Mouse (Mus musculus) limb, embryonic 11.5 days (tissue): ENCODE measurements at regions not wholly inside any gene's neighbourhood (a gene's known extent, or its start where the extent isn't known, plus 50 kb on each side); places are given as distances from the start of the nearest gene placed in this dataset.
A peak's percentile ranks its signal among the peaks of the same experiment; 100 is the strongest.
"Not testable (repeated sequence)": the region's sequence is repeated elsewhere in the genome, so short reads cannot be mapped to it uniquely, and the experiment has no call there.

Experiments
- ATAC-seq: fragments of 200-750 bp; cut with Nextera tagmentation; 2 replicates; pipeline ENCODE4 v1.8.0; 2017; ENCODE audit warnings: low read depth; ENCODE audit not compliant: insufficient number of reproducible peaks, low FRiP score, low TSS enrichment
- DNase-seq: peaks from one replicate; pipeline ENCODE4 v3.0.0-alpha.2; 2015; ENCODE audit warnings: low spot score
- H3K27ac ChIP-seq: fragments of 300-500 bp; sonication (generic); replicated peaks from 2 replicates; pipeline ENCODE4 v1.5.1; 2014; ENCODE audit warnings: low read depth, mild to moderate bottlenecking, low read length
- H3K27me3 ChIP-seq: fragments of 300-500 bp; sonication (generic); 2 replicates; pipeline ENCODE4 v1.6.1; 2014; ENCODE audit warnings: mild to moderate bottlenecking, low read length, mixed read lengths; ENCODE audit not compliant: control insufficient read depth, insufficient read depth
- H3K36me3 ChIP-seq: fragments of 300-500 bp; sonication (generic); 2 replicates; pipeline ENCODE4 v1.6.1; 2014; ENCODE audit warnings: mild to moderate bottlenecking, low read length, moderate library complexity, mixed read lengths; ENCODE audit not compliant: control insufficient read depth, insufficient read depth
- H3K4me1 ChIP-seq: fragments of 300-500 bp; sonication (generic); 2 replicates; pipeline ENCODE4 v1.6.1; 2014; ENCODE audit warnings: low read length, mixed read lengths; ENCODE audit not compliant: control insufficient read depth, insufficient read depth
- H3K4me2 ChIP-seq: fragments of 300-500 bp; sonication (generic); 2 replicates; pipeline ENCODE4 v1.6.1; 2014; ENCODE audit warnings: low read depth, mild to moderate bottlenecking, moderate library complexity; ENCODE audit not compliant: severe bottlenecking
- H3K4me3 ChIP-seq: fragments of 300-500 bp; sonication (generic); 2 replicates; pipeline ENCODE4 v1.5.1; 2014; ENCODE audit warnings: low read depth, low read length
- H3K9ac ChIP-seq: fragments of 300-500 bp; sonication (generic); 2 replicates; pipeline ENCODE4 v1.6.1; 2014; ENCODE audit warnings: mild to moderate bottlenecking, low read length
- H3K9me3 ChIP-seq: fragments of 300-500 bp; sonication (generic); 2 replicates; pipeline ENCODE4 v1.6.1; 2016; ENCODE audit warnings: low read length; ENCODE audit not compliant: control insufficient read depth
- WGBS: fragments of 180-500 bp; shearing (Covaris S2); extraction: QIAGEN DNeasy Blood & Tissue Kit; methylation state at CpG from one replicate; pipeline ENCODE4 v1.1.7; 2014; 5-methylcytosine and 5-hydroxymethylcytosine counted together

- H3K27ac ChIP-seq, result no peak overlapping the region
- H3K27me3 ChIP-seq, result no peaks in the 10 kb centered on the region
- H3K9me3 ChIP-seq, result no peaks in the 10 kb centered on the region
- WGBS, result 77% methylated on average over 1 of the region's 1 CpGs
- H3K36me3 ChIP-seq, result no peaks in the 10 kb centered on the region
- H3K9ac ChIP-seq, result no peak overlapping the region
- H3K4me3 ChIP-seq, result no peak overlapping the region
- DNase-seq (no peak), ATAC-seq (no peak)
- no peak overlapping the region for H3K4me2 ChIP-seq
- no peaks in the 10 kb centered on the region for H3K4me1 ChIP-seq
These were observed 217.2 kb downstream of the Tpra1 start for GRCm38 (mm10) chr6:89119241-89119640.

- no peak for DNase-seq
- Histone ChIP-seq H3K27me3 (no peaks in the 10 kb centered on the region), H3K4me2 (no peak overlapping the region), H3K36me3 (no peaks in the 10 kb centered on the region), H3K9me3 (no peaks in the 10 kb centered on the region), H3K4me1 (no peaks in the 10 kb centered on the region), H3K9ac (no peak overlapping the region), H3K27ac (no peak overlapping the region), H3K4me3 (no peak overlapping the region)
- no peak for ATAC-seq
- WGBS, result 59% methylated on average over 4 of the region's 4 CpGs
These were observed 219.1 kb downstream of the Tpra1 start for GRCm38 (mm10) chr6:89121023-89121745.

DNA sequence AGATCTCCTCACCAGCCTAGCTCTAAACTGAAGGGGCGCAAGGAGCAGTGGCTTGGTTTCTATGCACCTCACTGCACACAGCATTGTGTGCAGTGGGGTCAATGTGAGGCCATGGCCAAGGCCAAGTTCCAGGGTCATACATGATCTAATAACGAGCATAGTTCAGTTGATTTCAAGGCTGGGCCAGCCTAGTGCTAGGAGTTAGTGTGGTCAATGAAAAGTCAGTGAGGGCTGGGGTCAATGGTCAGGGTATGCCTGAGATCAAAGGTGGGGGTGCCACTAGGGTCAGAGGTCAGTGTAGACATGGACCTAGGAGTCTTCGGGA is 219.7 kb downstream of the Tpra1 start:
- Histone ChIP-seq H3K4me2 (no peak overlapping the region), H3K27ac (no peak overlapping the region), H3K4me1 (no peaks in the 10 kb centered on the region), H3K9me3 (no peaks in the 10 kb centered on the region), H3K36me3 (no peaks in the 10 kb centered on the region), H3K9ac (no peak overlapping the region), H3K4me3 (no peak overlapping the region), H3K27me3 (no peaks in the 10 kb centered on the region)
- DNase-seq, result no peak
- no peak for ATAC-seq
- WGBS, result 63% methylated on average over 3 of the region's 3 CpGs

DNA sequence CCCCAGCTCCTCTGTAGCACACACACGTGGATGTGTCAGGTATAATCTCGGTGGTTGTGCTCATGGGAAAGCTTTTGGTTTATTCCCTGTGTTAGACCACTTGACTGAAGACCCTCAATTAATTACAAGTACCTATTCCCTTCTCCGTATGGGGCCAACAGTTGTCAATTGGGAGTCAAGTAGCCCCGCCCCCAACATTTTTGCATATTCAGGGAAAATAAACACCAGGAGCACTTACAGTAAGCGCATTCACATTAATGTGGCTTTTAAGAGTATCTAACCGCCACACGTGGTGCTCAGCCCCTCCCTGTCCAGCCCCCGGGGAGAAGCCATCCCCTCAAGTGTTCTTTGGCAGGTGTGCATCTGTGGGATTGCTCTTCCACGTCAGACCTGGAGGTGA is 223.9 kb downstream of the Tpra1 start:
- H3K27ac ChIP-seq, result no peak overlapping the region
- H3K27me3 ChIP-seq, result no peaks in the 10 kb centered on the region
- H3K4me3 ChIP-seq, result no peak overlapping the region
- WGBS, result 46% methylated on average over 9 of the region's 9 CpGs
- H3K9ac ChIP-seq, result no peak overlapping the region
- no peak for DNase-seq
- ATAC-seq, result no peak
- no peaks in the 10 kb centered on the region for H3K4me1 ChIP-seq
- H3K36me3 ChIP-seq, result no peaks in the 10 kb centered on the region
- no peak overlapping the region for H3K4me2 ChIP-seq
- H3K9me3 ChIP-seq, result no peaks in the 10 kb centered on the region

DNA sequence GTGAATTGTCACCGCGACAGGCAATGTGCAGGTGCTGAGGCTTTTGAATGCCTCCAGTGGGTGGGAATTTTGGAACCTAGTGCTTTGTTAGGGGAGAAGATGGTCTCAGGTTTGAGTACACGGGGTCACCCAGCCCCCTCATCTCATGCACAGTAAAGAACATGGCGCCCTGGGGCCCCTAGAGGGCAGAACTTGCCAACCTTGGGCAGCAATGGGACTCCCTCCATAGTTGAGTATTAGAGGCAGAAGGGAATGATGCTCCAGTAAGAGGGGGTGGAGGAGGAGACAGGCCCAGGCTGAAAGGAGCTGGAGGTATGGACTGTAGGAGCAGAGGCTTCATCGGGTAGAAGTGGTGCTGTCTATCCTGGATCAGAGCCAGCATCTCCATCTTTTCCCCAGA is 226.1 kb downstream of the Tpra1 start:
- H3K4me1 ChIP-seq, H3K9ac ChIP-seq, ATAC-seq, H3K4me2 ChIP-seq, H3K4me3 ChIP-seq, H3K27ac ChIP-seq, DNase-seq, H3K36me3 ChIP-seq, H3K9me3 ChIP-seq, H3K27me3 ChIP-seq: not testable (repeated sequence)
- 53% methylated on average over 5 of the region's 5 CpGs for WGBS

GRCm38 (mm10) chr6:89140469-89140868 is 222.0 kb downstream of the Plxna1 start:
- Histone ChIP-seq H3K27ac (no peak overlapping the region), H3K4me2 (no peak overlapping the region), H3K4me3 (no peak overlapping the region), H3K27me3 (no peaks in the 10 kb centered on the region), H3K4me1 (no peaks in the 10 kb centered on the region), H3K36me3 (no peaks in the 10 kb centered on the region), H3K9me3 (no peaks in the 10 kb centered on the region), H3K9ac (no peak overlapping the region)
- WGBS, result 58% methylated on average over 3 of the region's 3 CpGs
- ATAC-seq (no peak), DNase-seq (no peak)

GRCm38 (mm10) chr6:89153027-89153662 is 209.3 kb downstream of the Plxna1 start:
- ATAC-seq, result no peak
- H3K4me3 ChIP-seq, result no peak overlapping the region
- H3K27ac ChIP-seq, result no peak overlapping the region
- H3K36me3 ChIP-seq, result no peaks in the 10 kb centered on the region
- H3K27me3 ChIP-seq, result no peaks in the 10 kb centered on the region
- WGBS, result 69% methylated on average over 11 of the region's 11 CpGs
- H3K9me3 ChIP-seq, result no peaks in the 10 kb centered on the region
- no peak overlapping the region for H3K4me2 ChIP-seq
- H3K4me1 ChIP-seq, result no peaks in the 10 kb centered on the region
- H3K9ac ChIP-seq, result no peak overlapping the region
- peak; percentile 25 for DNase-seq

DNA sequence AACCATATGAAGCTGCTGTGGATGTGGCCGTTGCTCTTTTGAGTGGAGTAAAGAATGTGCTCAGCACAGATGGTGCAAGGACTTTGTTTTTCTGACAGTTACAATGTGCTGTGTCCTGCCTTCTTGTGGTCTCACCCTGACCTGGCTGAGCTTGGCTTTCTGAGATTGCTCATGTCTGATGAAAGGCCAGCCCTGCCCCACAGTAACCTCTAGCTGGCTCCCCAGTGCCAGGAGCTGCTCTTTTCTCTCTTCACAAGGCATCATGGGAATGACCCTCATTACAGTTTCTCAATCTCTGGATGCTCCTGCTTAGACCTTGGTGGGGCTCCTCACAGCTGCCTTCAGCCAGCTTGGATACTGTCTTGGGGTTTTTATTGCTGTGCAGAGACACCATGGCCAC is 204.9 kb downstream of the Plxna1 start:
- WGBS, result 88% methylated on average over 1 of the region's 1 CpGs
- DNase-seq (no peak), ATAC-seq (no peak)
- no peak overlapping the region for H3K27ac ChIP-seq
- H3K9ac ChIP-seq, result no peak overlapping the region
- no peak overlapping the region for H3K4me2 ChIP-seq
- no peak overlapping the region for H3K4me3 ChIP-seq
- no peaks in the 10 kb centered on the region for H3K36me3 ChIP-seq
- H3K4me1 ChIP-seq, result no peaks in the 10 kb centered on the region
- no peaks in the 10 kb centered on the region for H3K9me3 ChIP-seq
- no peaks in the 10 kb centered on the region for H3K27me3 ChIP-seq

DNA sequence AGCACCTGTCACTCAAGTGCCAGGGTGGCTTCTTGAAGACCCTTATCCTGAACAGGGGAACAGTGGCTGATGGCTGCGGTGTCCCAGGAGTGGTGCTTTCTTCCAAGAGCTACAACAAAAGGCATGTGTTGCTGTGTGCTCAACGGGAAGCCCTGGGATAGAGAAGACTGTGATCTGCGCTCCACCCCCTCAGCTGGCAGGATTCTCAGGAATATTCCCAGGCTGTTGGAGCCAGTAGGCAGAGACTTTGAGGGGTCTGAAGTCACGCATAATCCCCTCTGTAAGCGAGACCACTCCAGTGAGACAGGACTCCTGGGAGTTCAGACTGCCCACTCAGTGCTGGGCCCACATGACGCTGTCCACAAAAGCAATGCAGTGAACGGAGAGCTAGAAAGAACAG is 202.4 kb downstream of the Plxna1 start:
- ATAC-seq, result no peak
- H3K4me2 ChIP-seq, result no peak overlapping the region
- H3K4me1 ChIP-seq, result no peaks in the 10 kb centered on the region
- no peaks in the 10 kb centered on the region for H3K36me3 ChIP-seq
- H3K4me3 ChIP-seq, result no peak overlapping the region
- no peaks in the 10 kb centered on the region for H3K27me3 ChIP-seq
- no peak for DNase-seq
- no peak overlapping the region for H3K9ac ChIP-seq
- H3K27ac ChIP-seq, result no peak overlapping the region
- WGBS, result 73% methylated on average over 7 of the region's 7 CpGs
- no peaks in the 10 kb centered on the region for H3K9me3 ChIP-seq
